Mouse (Mus musculus) c-Kit-positive CD71-positive TER-119-positive erythroid progenitor cells, embryonic 14.5 days (primary cell): ENCODE data around the gene Tspan2.

Experiments
- DNase-seq: peaks from one replicate; pipeline ENCODE4 v3.0.0-alpha.2; 2013; ENCODE audit warnings: low spot score

Gene Tspan2

GRCm38 (mm10) chr3:102735031-102735558, 766 bp downstream of the Tspan2 start:
- DNase-seq: no peak

GRCm38 (mm10) chr3:102735638-102736037, 1.3 kb downstream of the Tspan2 start:
- no peak for DNase-seq

- DNase-seq: no peak
These were observed 2.1 kb downstream of the Tspan2 start for GRCm38 (mm10) chr3:102736436-102736835.

- DNase-seq: no peak
These were observed 2.8 kb downstream of the Tspan2 start for GRCm38 (mm10) chr3:102737106-102737505.

GRCm38 (mm10) chr3:102738161-102738901, 4.0 kb downstream of the Tspan2 start:
- DNase-seq: no peak

- DNase-seq: no peak
These were observed 4.6 kb downstream of the Tspan2 start for GRCm38 (mm10) chr3:102738926-102739325.

- DNase-seq: no peak
These were observed 8.4 kb downstream of the Tspan2 start for GRCm38 (mm10) chr3:102742725-102743124.

- no peak for DNase-seq
These were observed 8.9 kb downstream of the Tspan2 start for GRCm38 (mm10) chr3:102743202-102743601.

- no peak for DNase-seq
These were observed 9.6 kb downstream of the Tspan2 start for GRCm38 (mm10) chr3:102743781-102744471.

- DNase-seq: no peak
These were observed 10.3 kb downstream of the Tspan2 start for GRCm38 (mm10) chr3:102744657-102745056.

GRCm38 (mm10) chr3:102746174-102746573, 11.8 kb downstream of the Tspan2 start:
- no peak for DNase-seq

GRCm38 (mm10) chr3:102748038-102748437, 13.7 kb downstream of the Tspan2 start:
- DNase-seq: no peak

- DNase-seq: no peak
These were observed 14.4 kb downstream of the Tspan2 start for GRCm38 (mm10) chr3:102748686-102749085.

- no peak for DNase-seq
These were observed 16.8 kb downstream of the Tspan2 start for GRCm38 (mm10) chr3:102751136-102751535.

- no peak for DNase-seq
These were observed 17.2 kb downstream of the Tspan2 start for GRCm38 (mm10) chr3:102751536-102751935.

- DNase-seq: no peak
These were observed 17.7 kb downstream of the Tspan2 start for GRCm38 (mm10) chr3:102752053-102752452.

- no peak for DNase-seq
These were observed 18.1 kb downstream of the Tspan2 start for GRCm38 (mm10) chr3:102752457-102752856.

- DNase-seq: no peak
These were observed 21.5 kb downstream of the Tspan2 start for GRCm38 (mm10) chr3:102755801-102756200.

- no peak for DNase-seq
These were observed 22.7 kb downstream of the Tspan2 start for GRCm38 (mm10) chr3:102757019-102757418.

GRCm38 (mm10) chr3:102760236-102760635, 25.9 kb downstream of the Tspan2 start:
- no peak for DNase-seq

GRCm38 (mm10) chr3:102762388-102762787, 28.1 kb downstream of the Tspan2 start:
- DNase-seq: no peak

- no peak for DNase-seq
These were observed 29.5 kb downstream of the Tspan2 start for GRCm38 (mm10) chr3:102763713-102764400.

GRCm38 (mm10) chr3:102764850-102765249, 30.5 kb downstream of the Tspan2 start:
- no peak for DNase-seq
